Mouse (Mus musculus) forebrain, postnatal 0 days (tissue): ENCODE measurements around the gene Tas2r118. TPM values are rescaled to one million over a fixed set of nuclear protein-coding genes. Genes with fewer than 3 reads are reported as not detected.

Experiments
- ATAC-seq: fragments of 200-750 bp; cut with Nextera tagmentation; 2 replicates; pipeline ENCODE4 v1.8.0; 2017; ENCODE audit warnings: mild to moderate bottlenecking, moderate library complexity
- DNase-seq: peaks from one replicate; pipeline ENCODE4 v3.0.0-alpha.2; 2015
- H3K27ac ChIP-seq: fragments of 300-500 bp; sonication (generic); 2 replicates; pipeline ENCODE4 v1.5.1; 2014; ENCODE audit warnings: low read depth, mild to moderate bottlenecking, antibody characterized with exemption, low read length, moderate library complexity, mixed read lengths
- H3K27me3 ChIP-seq: fragments of 300-500 bp; sonication (generic); 2 replicates; pipeline ENCODE4 v1.6.1; 2014; ENCODE audit warnings: mild to moderate bottlenecking, low read length, mixed read lengths; ENCODE audit not compliant: insufficient read depth
- H3K36me3 ChIP-seq: fragments of 300-500 bp; sonication (generic); 2 replicates; pipeline ENCODE4 v1.6.1; 2014; ENCODE audit warnings: mild to moderate bottlenecking, moderate library complexity; ENCODE audit not compliant: insufficient read depth
- H3K4me1 ChIP-seq: fragments of 300-500 bp; sonication (generic); 2 replicates; pipeline ENCODE4 v1.6.1; 2014; ENCODE audit warnings: antibody characterized with exemption; ENCODE audit not compliant: insufficient read depth
- H3K4me2 ChIP-seq: fragments of 300-500 bp; sonication (generic); 2 replicates; pipeline ENCODE4 v1.6.1; 2014; ENCODE audit warnings: low read depth, mild to moderate bottlenecking, moderate library complexity
- H3K4me3 ChIP-seq: fragments of 300-500 bp; sonication (generic); 2 replicates; pipeline ENCODE4 v1.5.1; 2014; ENCODE audit warnings: low read depth, low read length, mixed read lengths
- H3K9ac ChIP-seq: fragments of 300-500 bp; sonication (generic); 2 replicates; pipeline ENCODE4 v1.6.1; 2014; ENCODE audit warnings: mild to moderate bottlenecking
- H3K9me3 ChIP-seq: fragments of 300-500 bp; sonication (generic); 2 replicates; pipeline ENCODE4 v1.6.1; 2016; ENCODE audit warnings: low read length
- CTCF ChIP-seq: sonication (generic); IDR thresholded peaks from 2 replicates; pipeline ENCODE4 v1.5.1; 2016; ENCODE audit warnings: antibody characterized with exemption, control low read depth, low read depth
- WGBS: fragments of 180-500 bp; shearing (Covaris S2); extraction: QIAGEN DNeasy Blood & Tissue Kit; methylation state at CpG from one replicate; pipeline ENCODE4 v1.1.7; 2014; 5-methylcytosine and 5-hydroxymethylcytosine counted together
- polyA plus RNA-seq: library from polyadenylated mRNA; unstranded; fragments of >200 nt; fragmentation: Nextera tagmentation; extraction: Ambion mirVana; gene quantifications from 2 replicates; pipeline ENCODE4 v1.2.1, GENCODE M21; 2015
- total RNA-seq: library from RNA; depleted of rRNA; stranded (reverse); fragments of >200 nt; gene quantifications from 2 replicates; pipeline ENCODE4 v1.2.3, GENCODE M21; 2014; rRNA removed

The Tas2r118 gene
- total RNA-seq (not detected in 2 replicates), polyA plus RNA-seq (not detected in 2 replicates)

- Histone ChIP-seq H3K4me1 (no peaks in the 10 kb centered on the region), H3K9ac (no peak within 1 kb of the TSS), H3K36me3 (no peaks in the 10 kb centered on the region), H3K27me3 (no peaks in the 10 kb centered on the region), H3K4me2 (no peak within 1 kb of the TSS), H3K9me3 (no peaks in the 10 kb centered on the region), H3K4me3 (no peak within 1 kb of the TSS), H3K27ac (no peak within 1 kb of the TSS)
- DNase-seq (no peak), ATAC-seq (no peak)
- WGBS = 96% methylated on average over 5 of the region's 5 CpGs
- no peak for TF ChIP-seq CTCF
Measured at GRCm38 (mm10) chr6:23969960-23970359, at the start of gene Tas2r118. Tas2r118 (minus strand) TSS chr6:23970060.

- no peak for ATAC-seq
- WGBS = 91% methylated on average over 5 of the region's 5 CpGs
Measured at GRCm38 (mm10) chr6:24018320-24018719, 48.5 kb upstream of the Tas2r118 start.

GRCm38 (mm10) chr6:23993276-23993675, 23.4 kb upstream of the Tas2r118 start:
- no peaks in the 10 kb centered on the region for H3K4me1 ChIP-seq
- no peak overlapping the region for H3K4me2 ChIP-seq
- H3K27ac ChIP-seq = no peak overlapping the region
- no peaks in the 10 kb centered on the region for H3K9me3 ChIP-seq
- no peak overlapping the region for H3K4me3 ChIP-seq
- H3K36me3 ChIP-seq = no peaks in the 10 kb centered on the region
- H3K27me3 ChIP-seq = no peaks in the 10 kb centered on the region
- no peak for TF ChIP-seq CTCF
- no peak overlapping the region for H3K9ac ChIP-seq
- ATAC-seq = no peak
- DNase-seq = no peak
- 72% methylated on average over 2 of the region's 2 CpGs for WGBS

More at GRCm38 (mm10) chr6:24018320-24018719, 48.5 kb upstream of the Tas2r118 start:
- no peak overlapping the region for H3K4me2 ChIP-seq
- no peak overlapping the region for H3K27ac ChIP-seq
- no peak overlapping the region for H3K4me3 ChIP-seq
- DNase-seq = no peak
- no peak for TF ChIP-seq CTCF
- H3K27me3 ChIP-seq = no peaks in the 10 kb centered on the region
- H3K36me3 ChIP-seq = no peaks in the 10 kb centered on the region
- H3K9ac ChIP-seq = no peak overlapping the region
- H3K9me3 ChIP-seq = no peaks in the 10 kb centered on the region
- no peaks in the 10 kb centered on the region for H3K4me1 ChIP-seq

- 29% methylated on average over 3 of the region's 3 CpGs for WGBS
- Histone ChIP-seq H3K27ac (no peak overlapping the region), H3K9ac (no peak overlapping the region), H3K27me3 (no peaks in the 10 kb centered on the region), H3K36me3 (no peaks in the 10 kb centered on the region), H3K4me1 (no peaks in the 10 kb centered on the region), H3K9me3 (no peaks in the 10 kb centered on the region), H3K4me3 (no peak overlapping the region), H3K4me2 (no peak overlapping the region)
- no peak for TF ChIP-seq CTCF
- DNase-seq (no peak), ATAC-seq (no peak; the same call in 1 of the 2 replicates)
Measured at GRCm38 (mm10) chr6:23990687-23991387, 21.0 kb upstream of the Tas2r118 start.

GRCm38 (mm10) chr6:23986293-23986692, 16.4 kb upstream of the Tas2r118 start:
- no peak for TF ChIP-seq CTCF
- 86% methylated on average over 1 of the region's 1 CpGs for WGBS
- Histone ChIP-seq H3K27ac (no peak overlapping the region), H3K4me2 (no peak overlapping the region), H3K9ac (no peak overlapping the region), H3K36me3 (no peaks in the 10 kb centered on the region), H3K9me3 (no peaks in the 10 kb centered on the region), H3K4me1 (no peaks in the 10 kb centered on the region), H3K4me3 (no peak overlapping the region), H3K27me3 (no peaks in the 10 kb centered on the region)
- ATAC-seq (no peak), DNase-seq (no peak)

- no peaks in the 10 kb centered on the region for H3K27me3 ChIP-seq
- DNase-seq (no peak), ATAC-seq (no peak; the same call in 1 of the 2 replicates)
- no peak overlapping the region for H3K27ac ChIP-seq
- H3K4me1 ChIP-seq = no peaks in the 10 kb centered on the region
- H3K4me3 ChIP-seq = no peak overlapping the region
- H3K9ac ChIP-seq = no peak overlapping the region
- no peaks in the 10 kb centered on the region for H3K36me3 ChIP-seq
- no peak overlapping the region for H3K4me2 ChIP-seq
- no peak for TF ChIP-seq CTCF
- no peaks in the 10 kb centered on the region for H3K9me3 ChIP-seq
- WGBS = 70% methylated on average over 2 of the region's 2 CpGs
Measured at GRCm38 (mm10) chr6:23966980-23967379, 2.9 kb downstream of the Tas2r118 start.

- DNase-seq (no peak), ATAC-seq (no peak)
- no peaks in the 10 kb centered on the region for H3K4me1 ChIP-seq
- H3K4me2 ChIP-seq = no peak overlapping the region
- no peak overlapping the region for H3K4me3 ChIP-seq
- TF ChIP-seq CTCF = no peak
- H3K27ac ChIP-seq = no peak overlapping the region
- no peaks in the 10 kb centered on the region for H3K27me3 ChIP-seq
- H3K36me3 ChIP-seq = no peaks in the 10 kb centered on the region
- H3K9ac ChIP-seq = no peak overlapping the region
- WGBS = 90% methylated on average over 3 of the region's 3 CpGs
- no peaks in the 10 kb centered on the region for H3K9me3 ChIP-seq
Measured at GRCm38 (mm10) chr6:23965925-23966324, 3.9 kb downstream of the Tas2r118 start.
